Mouse (Mus musculus): ENCODE measurements around the gene Gstt4. TPM values are rescaled to one million over a fixed set of nuclear protein-coding genes. Genes with fewer than 3 reads are reported as not detected.
"Not testable (repeated sequence)": the region's sequence is repeated elsewhere in the genome, so short reads cannot be mapped to it uniquely, and the experiment has no call there.

Gene Gstt4
- polyA plus RNA-seq, 1 experiment: not detected

- TF ChIP-seq CTCF (IDR thresholded peaks at IDR 0.05; ENCODE audit: low read depth, low read length) (no peak), EP300 (IDR thresholded peaks at IDR 0.05; ENCODE audit: insufficient read depth, low read depth, low read length) (no peak), POLR2A (IDR thresholded peaks at IDR 0.05; ENCODE audit: insufficient read depth, low read length) (no peak)
- no peaks in the 10 kb centered on the region for H3K36me3 ChIP-seq (ENCODE audit: control insufficient read depth, insufficient read depth, low read length, poor library complexity, severe bottlenecking)
- H3K4me1 ChIP-seq (ENCODE audit: control insufficient read depth, insufficient read depth, low read length): no peaks in the 10 kb centered on the region
- H3K27me3 ChIP-seq (ENCODE audit: control insufficient read depth, insufficient read depth, low read length, poor library complexity, severe bottlenecking): no peaks in the 10 kb centered on the region
- H3K9ac ChIP-seq (ENCODE audit: low read depth, poor library complexity, severe bottlenecking): no peak overlapping the region
- H3K4me3 ChIP-seq (ENCODE audit: low read depth, low read length): no peak overlapping the region
- no peak overlapping the region for H3K27ac ChIP-seq (ENCODE audit: insufficient read depth, low read length)
- no peaks in the 10 kb centered on the region for H3K9me3 ChIP-seq (replicated peaks; ENCODE audit: control insufficient read depth, insufficient read depth, low read length, poor library complexity, severe bottlenecking)
Observed at GRCm38 (mm10) chr10:75777885-75778284, 44.5 kb downstream of the Gstt4 start.

GRCm38 (mm10) chr10:75776562-75776961 lies 45.8 kb downstream of the Gstt4 start:
- no peaks in the 10 kb centered on the region for H3K36me3 ChIP-seq (ENCODE audit: control insufficient read depth, insufficient read depth, low read length, poor library complexity, severe bottlenecking)
- TF ChIP-seq CTCF (IDR thresholded peaks at IDR 0.05; ENCODE audit: low read depth, low read length): no peak
- no peak for TF ChIP-seq EP300 (IDR thresholded peaks at IDR 0.05; ENCODE audit: insufficient read depth, low read depth, low read length)
- TF ChIP-seq POLR2A (IDR thresholded peaks at IDR 0.05; ENCODE audit: insufficient read depth, low read length): no peak
- H3K27me3 ChIP-seq (ENCODE audit: control insufficient read depth, insufficient read depth, low read length, poor library complexity, severe bottlenecking): no peaks in the 10 kb centered on the region
- no peak overlapping the region for H3K9ac ChIP-seq (ENCODE audit: low read depth, poor library complexity, severe bottlenecking)
- no peaks in the 10 kb centered on the region for H3K4me1 ChIP-seq (ENCODE audit: control insufficient read depth, insufficient read depth, low read length)
- H3K4me3 ChIP-seq (ENCODE audit: low read depth, low read length): no peak overlapping the region
- no peaks in the 10 kb centered on the region for H3K9me3 ChIP-seq (replicated peaks; ENCODE audit: control insufficient read depth, insufficient read depth, low read length, poor library complexity, severe bottlenecking)
- no peak overlapping the region for H3K27ac ChIP-seq (ENCODE audit: insufficient read depth, low read length)

GRCm38 (mm10) chr10:75774587-75774986 lies 47.8 kb downstream of the Gstt4 start:
- no peak for TF ChIP-seq POLR2A (IDR thresholded peaks at IDR 0.05; ENCODE audit: insufficient read depth, low read length)
- H3K4me1 ChIP-seq (ENCODE audit: control insufficient read depth, insufficient read depth, low read length): no peaks in the 10 kb centered on the region
- no peak overlapping the region for H3K9ac ChIP-seq (ENCODE audit: low read depth, poor library complexity, severe bottlenecking)
- H3K36me3 ChIP-seq (ENCODE audit: control insufficient read depth, insufficient read depth, low read length, poor library complexity, severe bottlenecking): no peaks in the 10 kb centered on the region
- no peaks in the 10 kb centered on the region for H3K9me3 ChIP-seq (replicated peaks; ENCODE audit: control insufficient read depth, insufficient read depth, low read length, poor library complexity, severe bottlenecking)
- H3K4me3 ChIP-seq (ENCODE audit: low read depth, low read length): no peak overlapping the region
- no peaks in the 10 kb centered on the region for H3K27me3 ChIP-seq (ENCODE audit: control insufficient read depth, insufficient read depth, low read length, poor library complexity, severe bottlenecking)
- H3K27ac ChIP-seq (ENCODE audit: insufficient read depth, low read length): no peak overlapping the region

- Histone ChIP-seq H3K9ac (ENCODE audit: low read depth, poor library complexity, severe bottlenecking) (no peak overlapping the region), H3K27me3 (ENCODE audit: control insufficient read depth, insufficient read depth, low read length, poor library complexity, severe bottlenecking) (no peaks in the 10 kb centered on the region), H3K9me3 (replicated peaks; ENCODE audit: control insufficient read depth, insufficient read depth, low read length, poor library complexity, severe bottlenecking) (no peaks in the 10 kb centered on the region), H3K27ac (ENCODE audit: insufficient read depth, low read length) (no peak overlapping the region), H3K36me3 (ENCODE audit: control insufficient read depth, insufficient read depth, low read length, poor library complexity, severe bottlenecking) (no peaks in the 10 kb centered on the region), H3K4me1 (ENCODE audit: control insufficient read depth, insufficient read depth, low read length) (no peaks in the 10 kb centered on the region), H3K4me3 (ENCODE audit: low read depth, low read length) (no peak overlapping the region)
- TF ChIP-seq CTCF (IDR thresholded peaks at IDR 0.05; ENCODE audit: low read depth, low read length) (no peak), EP300 (IDR thresholded peaks at IDR 0.05; ENCODE audit: insufficient read depth, low read depth, low read length) (no peak), POLR2A (IDR thresholded peaks at IDR 0.05; ENCODE audit: insufficient read depth, low read length) (no peak)
Observed at GRCm38 (mm10) chr10:75774102-75774501, 48.2 kb downstream of the Gstt4 start.

GRCm38 (mm10) chr10:75772795-75773664 lies 49.3 kb downstream of the Gstt4 start, which contains the start of gene Ddt:
Ddt (minus strand) TSS chr10:75773414.
- H3K9ac ChIP-seq (ENCODE audit: low read depth, poor library complexity, severe bottlenecking): peak within 1 kb of the TSS; percentile 60
- no peaks in the 10 kb centered on the region for H3K36me3 ChIP-seq (ENCODE audit: control insufficient read depth, insufficient read depth, low read length, poor library complexity, severe bottlenecking)
- H3K9me3 ChIP-seq (replicated peaks; ENCODE audit: control insufficient read depth, insufficient read depth, low read length, poor library complexity, severe bottlenecking): no peaks in the 10 kb centered on the region
- peak within 1 kb of the TSS; percentile 46; the same call in 1 of the 2 replicates for H3K27ac ChIP-seq (ENCODE audit: insufficient read depth, low read length)
- TF ChIP-seq CTCF (IDR thresholded peaks at IDR 0.05; ENCODE audit: low read depth, low read length) (peak; percentile 65), EP300 (IDR thresholded peaks at IDR 0.05; ENCODE audit: insufficient read depth, low read depth, low read length) (0 out of 2 replicates have a peak, but pooled peaks have one; percentile 36), POLR2A (IDR thresholded peaks at IDR 0.05; ENCODE audit: insufficient read depth, low read length) (peak; percentile 71)
- no peaks in the 10 kb centered on the region for H3K4me1 ChIP-seq (ENCODE audit: control insufficient read depth, insufficient read depth, low read length)
- H3K27me3 ChIP-seq (ENCODE audit: control insufficient read depth, insufficient read depth, low read length, poor library complexity, severe bottlenecking): no peaks in the 10 kb centered on the region
- peak within 1 kb of the TSS; percentile 83 for H3K4me3 ChIP-seq (ENCODE audit: low read depth, low read length)

GRCm38 (mm10) chr10:75767756-75768155 lies 54.6 kb downstream of the Gstt4 start:
- H3K4me3 ChIP-seq (ENCODE audit: low read depth, low read length); H3K4me1 ChIP-seq (ENCODE audit: control insufficient read depth, insufficient read depth, low read length); H3K36me3 ChIP-seq (ENCODE audit: control insufficient read depth, insufficient read depth, low read length, poor library complexity, severe bottlenecking); H3K27me3 ChIP-seq (ENCODE audit: control insufficient read depth, insufficient read depth, low read length, poor library complexity, severe bottlenecking); H3K9ac ChIP-seq (ENCODE audit: low read depth, poor library complexity, severe bottlenecking); H3K9me3 ChIP-seq (replicated peaks; ENCODE audit: control insufficient read depth, insufficient read depth, low read length, poor library complexity, severe bottlenecking): not testable (repeated sequence)
- peak overlapping the region; percentile 71 for H3K27ac ChIP-seq (ENCODE audit: insufficient read depth, low read length)
